Mouse (Mus musculus): ENCODE measurements around the gene Fndc3b.

DNA sequence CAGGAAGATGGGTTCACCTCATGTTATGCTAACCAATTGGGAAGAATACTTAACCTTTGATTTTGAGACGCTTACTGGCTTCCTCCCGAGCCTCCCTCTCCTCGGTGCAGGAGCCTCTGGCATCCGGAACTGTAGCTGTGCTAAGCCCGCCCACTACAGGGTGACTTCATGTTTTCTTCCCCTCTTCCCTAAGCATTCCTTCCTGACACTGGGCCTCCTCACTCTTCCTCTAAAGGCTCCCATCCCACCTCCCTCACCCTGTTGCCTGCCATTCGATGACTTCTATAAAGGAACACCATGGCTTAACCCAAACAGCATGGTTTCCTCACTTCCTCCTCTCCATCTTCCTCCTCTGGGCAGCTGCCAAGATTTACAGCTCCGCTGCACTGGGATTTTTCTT is 110.5 kb downstream of the Fndc3b start:
- TF ChIP-seq GATA1 (IDR thresholded peaks at IDR 0.05; ENCODE audit: low read length) (no peak), TAL1 (IDR thresholded peaks at IDR 0.05; ENCODE audit: low read length) (no peak)
